Mouse (Mus musculus) mouse trophoblast stem cell (cell line): ENCODE data around the gene 7420426K07Rik.

ENCODE experiments used
- in situ Hi-C, 2 experiments: fragments of 300-500 bp; cut with MseI, MboI; formaldehyde crosslinking; loops; 2 replicates in 1 of 2; 3 replicates in 1 of 2; pipeline ENCODE4 v1.15.1; 2025

7420426K07Rik gene

GRCm38 (mm10) chr9:98902819-98903218, at the start of gene 7420426K07Rik:
Gene 7420426K07Rik, plus strand, starts transcription at chr9:98903119.
- in situ Hi-C loops: no loop called here

DNA sequence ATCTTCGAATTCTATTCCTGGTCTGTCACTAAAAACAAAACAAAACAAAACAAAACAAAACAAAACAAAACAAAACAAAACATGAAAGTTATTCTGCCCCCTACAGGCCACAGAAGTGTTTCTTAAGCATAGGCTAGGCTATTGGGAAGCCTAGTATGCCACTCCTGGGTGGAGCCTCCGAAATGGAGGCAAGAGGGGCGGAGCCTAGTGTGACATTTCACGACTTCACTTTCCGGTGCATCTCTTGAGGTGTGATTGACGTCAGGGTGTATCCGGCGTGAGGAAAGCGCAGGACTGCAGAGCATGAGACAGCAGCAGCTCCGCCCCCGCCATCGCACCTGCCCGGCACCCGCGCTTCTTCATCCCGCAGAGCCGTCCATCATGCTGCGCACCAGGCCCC, 46.7 kb upstream of the 7420426K07Rik start, which contains the start of gene Prr23a2:
TSS of gene Prr23a2 (plus strand) at position 285 of the 400 bp plus-strand sequence.
- in situ Hi-C loops: no loop called here

- in situ Hi-C loops: no loop called here
Measured at GRCm38 (mm10) chr9:98863463-98863862, 39.5 kb upstream of the 7420426K07Rik start.

DNA sequence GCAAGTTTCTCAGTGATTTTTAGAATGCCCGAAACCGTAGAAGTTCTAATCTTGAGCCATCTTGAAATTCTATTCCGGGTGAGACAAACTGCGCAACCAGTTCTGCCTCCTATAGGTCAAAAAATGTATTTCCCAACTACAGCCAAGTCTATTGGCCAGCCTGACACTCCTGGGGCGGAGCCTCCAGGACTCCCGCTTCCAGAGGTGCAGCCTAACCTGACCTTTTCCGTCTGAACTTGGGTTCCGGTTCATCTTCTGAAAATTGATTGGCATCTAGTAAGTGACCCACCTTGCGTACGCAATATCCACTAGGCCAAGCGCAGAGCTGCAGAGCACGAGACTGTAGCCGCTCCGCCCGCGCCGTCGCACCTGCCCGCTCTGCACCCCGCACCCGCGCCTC, 38.3 kb upstream of the 7420426K07Rik start, which contains the start of gene Prr23a3:
TSS of gene Prr23a3 (plus strand) at position 197 of the 400 bp plus-strand sequence.
- in situ Hi-C loops: no loop called here

DNA sequence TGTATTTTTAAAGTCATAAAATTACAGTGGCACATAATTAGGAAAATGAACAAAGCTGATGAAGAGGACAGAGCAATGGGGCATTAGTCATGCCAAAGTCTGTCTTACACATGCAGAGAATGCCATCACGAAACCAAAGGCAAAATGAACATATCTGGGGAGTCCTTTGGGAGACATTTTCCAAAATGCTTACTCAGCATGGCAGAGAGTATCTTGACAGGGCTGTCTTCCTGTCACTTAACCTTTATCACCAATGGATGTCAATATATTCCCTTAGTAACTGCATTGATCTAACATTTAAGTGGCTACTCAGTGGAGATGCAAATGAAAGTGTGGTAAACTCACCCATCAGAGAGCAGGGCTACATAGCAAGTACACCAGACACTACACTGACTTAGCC, 1.4 kb upstream of the 7420426K07Rik start:
- in situ Hi-C loops: no loop called here

DNA sequence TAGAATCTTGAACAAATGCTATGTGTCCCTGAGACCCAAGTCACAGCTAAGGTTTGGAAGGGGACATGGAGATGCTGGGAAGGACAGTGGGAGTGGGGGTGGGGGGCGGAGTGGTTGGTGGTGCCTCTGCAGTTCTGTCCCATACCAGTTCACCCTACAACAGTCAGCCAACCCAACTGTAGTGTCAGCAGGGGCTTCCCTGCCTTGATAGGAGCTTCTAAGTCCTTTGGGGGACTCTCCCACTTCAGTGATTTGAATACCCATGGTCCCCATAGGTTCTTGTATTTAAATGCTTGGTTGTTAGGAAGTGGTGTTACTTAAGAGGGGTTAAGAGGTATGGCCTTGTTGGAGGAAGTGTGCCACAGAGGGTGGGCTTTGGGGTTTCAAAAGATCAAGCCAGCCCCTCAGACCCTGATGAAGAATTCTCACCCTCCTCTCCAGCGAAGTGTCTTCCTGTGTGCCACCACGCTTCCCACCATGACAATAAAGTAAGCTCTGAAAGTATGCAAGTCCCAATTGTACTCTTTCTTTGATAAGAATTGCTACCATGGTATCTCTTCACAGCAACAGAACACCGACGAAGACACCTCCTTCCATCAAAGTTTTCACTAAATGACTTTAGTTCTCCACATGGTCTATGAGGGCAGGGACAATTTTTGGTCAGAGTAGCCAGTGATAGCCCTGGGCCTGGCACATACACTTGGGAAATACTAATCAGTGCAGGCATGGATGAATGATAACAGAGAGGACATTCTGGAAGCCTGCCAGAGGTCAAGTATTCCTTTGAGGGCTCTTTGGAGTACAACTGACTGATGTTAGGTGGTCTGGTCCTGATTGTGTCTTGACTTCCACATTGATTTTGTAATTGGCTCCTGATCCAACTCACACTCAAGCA, 18.0 kb downstream of the 7420426K07Rik start:
- in situ Hi-C loops: no loop called here

- in situ Hi-C loops: no loop called here
Measured at GRCm38 (mm10) chr9:98923119-98923518, 20.2 kb downstream of the 7420426K07Rik start.

DNA sequence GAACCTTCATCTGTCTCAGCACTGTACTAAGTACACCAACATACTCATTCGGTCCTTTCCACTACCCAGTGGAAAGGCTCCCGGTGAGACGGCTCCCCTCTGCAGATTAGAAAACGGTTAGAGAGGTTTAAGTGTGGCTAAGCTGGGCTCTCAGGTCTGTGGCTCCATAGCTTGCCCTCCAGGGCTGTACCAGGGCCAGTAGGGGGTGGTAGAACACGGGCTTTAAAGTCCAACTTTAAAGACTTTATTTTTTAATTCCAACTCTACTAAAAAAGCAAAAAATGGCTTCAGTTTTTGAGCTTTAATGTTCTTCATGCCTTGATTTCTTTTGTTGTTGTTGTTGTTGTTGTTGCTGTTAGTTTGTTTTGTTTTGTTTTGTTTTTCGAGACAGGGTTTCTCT, 21.3 kb downstream of the 7420426K07Rik start:
- in situ Hi-C loops: no loop called here

GRCm38 (mm10) chr9:98929496-98929895, 26.6 kb downstream of the 7420426K07Rik start:
- in situ Hi-C loops: no loop called here

DNA sequence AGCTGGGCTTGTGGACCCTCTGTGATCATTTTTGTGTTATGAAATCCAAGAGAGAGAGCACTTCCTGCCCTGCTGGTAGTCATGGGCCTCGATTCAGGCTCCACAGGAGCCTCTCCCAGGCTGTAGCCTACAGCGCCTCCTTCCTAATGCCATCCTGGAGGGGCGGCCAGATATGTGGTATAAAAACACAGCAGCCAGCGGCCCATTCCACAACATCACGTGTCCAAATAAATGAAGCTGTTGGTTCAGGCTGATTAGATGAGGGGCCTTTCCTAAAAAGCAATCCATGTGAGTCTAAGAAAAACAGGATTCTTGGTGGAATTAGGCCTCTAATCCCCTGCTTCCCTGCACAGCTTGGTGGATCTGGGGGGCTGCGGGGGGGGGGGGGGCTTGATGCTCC, 30.0 kb downstream of the 7420426K07Rik start:
- in situ Hi-C loops: no loop called here

- in situ Hi-C loops: no loop called here
Measured at GRCm38 (mm10) chr9:98935190-98935909, 32.4 kb downstream of the 7420426K07Rik start.

GRCm38 (mm10) chr9:98939290-98939689, 36.4 kb downstream of the 7420426K07Rik start:
- in situ Hi-C loops: no loop called here

DNA sequence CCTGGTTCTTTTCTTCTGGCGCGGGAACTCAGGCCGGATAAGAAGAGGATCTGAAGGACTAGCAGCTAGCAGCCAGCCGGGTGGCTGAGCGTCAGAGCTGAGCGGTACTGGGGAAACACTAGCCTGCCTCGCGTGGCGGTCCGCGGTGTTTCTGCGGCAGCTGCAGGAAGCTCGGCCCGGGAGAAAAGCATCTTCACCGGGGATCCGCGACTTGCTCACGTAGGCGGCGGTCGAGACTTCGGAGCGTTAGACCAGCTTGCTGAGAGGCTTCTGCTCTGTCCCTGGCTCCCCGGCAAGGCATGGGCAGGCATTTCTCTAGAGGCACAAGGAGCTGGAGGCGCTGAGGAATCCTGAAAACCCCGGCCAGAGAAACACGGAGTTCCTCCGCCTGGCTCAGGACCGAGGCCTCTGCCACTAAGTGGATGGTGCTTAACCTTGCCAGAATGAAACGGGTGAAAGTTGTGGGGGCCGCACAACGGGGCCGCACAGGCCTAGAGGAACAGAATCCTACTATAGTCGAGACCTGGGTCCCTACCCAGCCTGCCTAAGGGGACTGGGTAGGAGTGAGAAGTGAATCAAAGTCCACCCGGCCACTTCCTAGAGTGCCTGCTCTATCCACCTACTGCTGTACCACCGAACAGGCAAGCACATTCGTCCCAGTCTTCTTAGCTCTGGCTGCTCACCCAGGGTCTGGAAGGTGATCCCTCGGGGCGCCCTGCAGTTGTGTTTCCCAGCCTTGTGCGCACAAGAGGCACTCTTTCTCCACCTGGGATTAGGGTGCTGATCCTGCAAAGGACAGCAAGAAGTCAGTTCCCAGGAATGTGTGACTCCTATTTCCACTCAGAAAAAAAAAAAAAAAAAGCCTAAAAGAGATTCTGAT, 49.5 kb downstream of the 7420426K07Rik start:
- in situ Hi-C loops: no loop called here

- in situ Hi-C loops: no loop called here
Measured at GRCm38 (mm10) chr9:98953291-98953690, 50.4 kb downstream of the 7420426K07Rik start.

GRCm38 (mm10) chr9:98953830-98954229, 50.9 kb downstream of the 7420426K07Rik start:
- in situ Hi-C loops: no loop called here
